Mouse (Mus musculus): ENCODE results near the gene Sh2b3. TPM values are rescaled to one million over a fixed set of nuclear protein-coding genes. Genes with fewer than 3 reads are reported as not detected.
"Not testable (repeated sequence)": the region's sequence is repeated elsewhere in the genome, so short reads cannot be mapped to it uniquely, and the experiment has no call there.

The Sh2b3 gene
- total RNA-seq, 2 experiments from 2014 or later = 17.1 to 17.3 TPM

DNA sequence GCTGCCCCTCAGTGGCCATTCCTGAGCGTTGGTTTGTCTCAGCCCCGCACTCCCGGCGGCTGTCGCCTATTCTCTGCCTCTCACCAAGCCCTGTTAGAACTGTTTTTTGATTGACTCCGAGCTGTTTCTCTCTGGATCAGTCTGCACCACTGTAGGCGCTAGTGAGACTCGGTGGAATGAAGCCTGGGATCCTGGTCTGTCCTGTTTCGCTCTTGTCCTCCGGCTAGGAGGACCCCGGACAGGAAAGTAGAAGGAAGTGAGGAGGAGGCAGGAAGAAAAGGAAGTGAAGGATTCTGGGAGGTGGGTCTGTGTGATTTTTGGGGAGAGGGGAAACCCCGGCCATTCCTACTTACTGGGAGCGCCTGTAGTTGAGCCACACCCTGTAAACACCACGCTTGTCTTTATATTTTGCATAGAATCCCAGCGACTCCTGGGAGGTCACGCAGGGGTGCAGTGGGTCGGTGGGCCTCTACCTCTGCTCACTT is 10.6 kb upstream of the Sh2b3 start:
- intact Hi-C loops (cut with DNase I) = no loop called here

DNA sequence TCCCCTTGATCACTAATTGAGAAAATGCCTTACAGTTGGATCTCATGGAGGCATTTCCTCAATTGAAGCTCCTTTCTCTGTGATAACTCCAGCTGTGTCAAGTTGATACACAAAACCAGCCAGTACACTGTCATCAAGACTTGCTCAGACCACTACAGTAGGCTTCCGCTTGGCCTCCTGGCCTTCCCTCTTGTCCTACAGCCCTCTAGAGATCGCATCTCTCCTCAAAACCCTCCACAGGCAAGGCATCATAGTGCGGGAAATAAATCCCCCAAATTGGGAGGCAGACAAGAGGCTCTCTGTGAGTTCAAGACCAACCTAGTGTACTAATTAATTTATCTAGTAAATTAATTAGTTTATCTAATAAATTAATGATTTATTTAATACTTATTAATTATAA is 9.8 kb upstream of the Sh2b3 start:
- intact Hi-C loops (cut with DNase I) = not testable (repeated sequence)

More for the DNA sequence above, 10.6 kb upstream of the Sh2b3 start:
- DNase-seq (ENCODE audit: extremely low spot score in 1 of 2, low spot score in 2 of 2) = no peak

DNA sequence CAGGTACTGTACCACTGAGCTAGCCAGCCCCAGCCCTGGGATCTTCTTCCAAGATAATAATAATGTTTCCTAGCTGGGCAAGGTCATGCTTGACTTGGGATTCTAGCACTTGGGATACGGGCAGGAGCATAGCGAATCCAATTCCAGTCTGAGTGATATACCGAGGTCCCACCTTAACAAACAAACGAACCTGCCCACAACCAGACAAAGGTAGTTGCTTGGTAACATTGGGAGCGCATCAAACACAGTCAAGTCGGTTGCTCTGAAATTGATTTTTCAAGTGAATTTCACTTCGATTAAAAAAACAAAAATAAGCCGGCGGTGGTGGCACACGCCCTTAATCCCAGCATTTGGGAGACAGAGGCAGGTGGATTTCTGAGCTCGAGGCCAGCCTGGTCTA is 8.9 kb upstream of the Sh2b3 start:
- DNase-seq (ENCODE audit: extremely low spot score in 1 of 2, low spot score in 2 of 2) = no peak
- intact Hi-C loops (cut with DNase I) = no loop called here

More for the DNA sequence above, 9.8 kb upstream of the Sh2b3 start:
- DNase-seq (ENCODE audit: extremely low spot score in 1 of 2, low spot score in 2 of 2) = not testable (repeated sequence)

DNA sequence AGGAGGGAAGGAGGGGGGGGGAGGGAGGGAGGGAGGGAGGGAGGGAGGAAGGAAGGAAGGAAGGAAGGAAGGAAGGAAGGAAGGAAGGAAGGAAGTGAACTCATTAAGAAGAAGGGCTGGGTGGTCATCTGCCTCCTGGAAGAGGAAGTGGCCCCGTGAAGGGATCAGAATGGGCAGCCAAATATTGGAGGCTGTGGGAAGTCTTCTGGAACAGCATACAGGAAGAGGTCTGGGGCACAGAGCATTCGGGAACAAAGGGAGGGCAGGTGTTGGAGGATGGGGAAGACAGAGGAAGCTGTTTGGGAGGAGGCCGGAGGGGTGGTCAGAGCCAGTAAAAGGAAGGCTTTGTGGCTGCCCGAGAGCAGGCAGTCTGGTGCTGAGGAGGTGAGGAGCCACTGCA is 7.9 kb upstream of the Sh2b3 start:
- intact Hi-C loops (cut with DNase I) = no loop called here
- no peak for DNase-seq (ENCODE audit: extremely low spot score in 1 of 2, low spot score in 2 of 2)

DNA sequence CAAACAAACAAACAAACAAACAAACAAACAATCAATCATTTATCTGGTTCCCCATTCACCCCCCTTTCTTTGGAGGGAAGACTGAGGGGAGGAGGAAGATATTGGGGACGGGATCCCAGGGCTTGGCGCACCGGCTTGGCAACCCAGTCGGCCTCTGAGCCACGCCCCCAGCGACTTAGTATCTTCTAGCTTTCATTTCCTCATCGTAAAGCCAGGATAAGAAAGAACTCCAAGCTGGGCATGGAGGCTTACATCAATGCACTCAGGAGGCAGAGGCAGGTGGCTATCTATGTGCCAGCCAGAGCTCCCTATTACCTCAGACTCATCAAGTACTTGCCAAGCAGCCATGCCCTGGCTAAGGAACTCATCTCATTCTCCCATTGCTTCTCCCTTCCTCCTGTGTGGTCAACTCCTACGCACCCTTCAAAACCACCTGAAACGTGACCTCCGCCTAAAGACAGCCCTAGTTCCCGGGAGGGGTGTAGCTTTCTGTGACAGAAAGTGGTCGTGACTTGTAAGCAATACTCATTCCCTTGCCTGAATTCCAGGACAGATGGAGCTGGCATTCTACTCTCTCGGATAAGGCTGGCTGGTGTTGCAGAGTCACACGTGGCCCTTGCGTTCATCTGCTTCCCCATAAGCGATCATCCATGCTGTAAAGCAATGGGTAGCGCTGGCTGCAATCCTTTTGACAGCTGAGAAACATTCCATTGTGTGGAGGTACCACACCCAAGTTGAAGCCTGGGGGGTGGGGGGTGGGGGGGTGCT is 5.9 kb upstream of the Sh2b3 start:
- no peak for DNase-seq (ENCODE audit: extremely low spot score in 1 of 2, low spot score in 2 of 2)
- intact Hi-C loops (cut with DNase I) = no loop called here

DNA sequence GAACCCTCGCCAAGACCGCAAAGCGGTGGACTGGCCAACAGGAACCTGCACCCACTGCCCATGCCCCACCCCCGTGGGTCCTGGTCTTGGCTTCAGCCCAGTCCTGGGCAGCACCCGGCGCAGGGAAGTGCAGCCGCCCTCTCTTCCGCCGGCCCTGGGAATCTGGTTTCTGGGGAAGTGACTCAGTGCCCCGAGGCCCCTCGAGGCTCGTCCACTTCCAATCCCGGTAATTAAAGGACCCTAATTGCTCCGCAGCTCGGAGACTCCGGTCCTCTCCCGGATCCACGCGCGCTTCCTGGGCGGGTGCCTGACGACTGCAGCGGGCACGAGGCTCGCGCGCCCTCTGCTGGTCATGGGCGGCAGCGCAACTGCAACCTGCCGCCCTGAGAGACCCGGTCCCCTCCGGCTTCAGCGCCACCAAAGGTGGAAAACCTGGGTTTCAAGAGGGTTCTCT is 5.2 kb upstream of the Sh2b3 start:
- DNase-seq (ENCODE audit: extremely low spot score in 1 of 2, low spot score in 2 of 2) = peak; percentile 61 to 88
- intact Hi-C loops (cut with DNase I) = no loop called here

DNA sequence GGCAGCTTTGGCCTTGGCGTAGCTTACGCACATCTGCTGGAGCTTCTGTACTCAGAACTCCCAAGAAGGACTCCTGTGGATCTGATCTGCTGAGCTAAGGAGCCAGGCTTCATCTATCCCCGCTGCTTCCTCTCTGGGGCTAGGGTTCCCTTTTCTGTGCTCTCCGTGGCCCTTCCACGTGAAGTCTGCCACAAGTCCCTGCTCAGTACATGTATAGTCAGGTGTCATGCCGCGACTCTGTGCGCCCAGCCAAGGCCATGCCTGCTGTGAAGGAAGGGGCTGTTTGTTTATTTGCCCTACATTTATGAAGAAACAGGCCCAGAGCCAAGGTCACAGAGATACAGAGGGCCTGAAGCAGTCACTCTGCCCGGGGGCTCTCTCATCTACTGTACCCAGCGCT is 4.5 kb upstream of the Sh2b3 start:
- intact Hi-C loops (cut with DNase I) = no loop called here
- no peak for DNase-seq (ENCODE audit: extremely low spot score in 1 of 2, low spot score in 2 of 2)

DNA sequence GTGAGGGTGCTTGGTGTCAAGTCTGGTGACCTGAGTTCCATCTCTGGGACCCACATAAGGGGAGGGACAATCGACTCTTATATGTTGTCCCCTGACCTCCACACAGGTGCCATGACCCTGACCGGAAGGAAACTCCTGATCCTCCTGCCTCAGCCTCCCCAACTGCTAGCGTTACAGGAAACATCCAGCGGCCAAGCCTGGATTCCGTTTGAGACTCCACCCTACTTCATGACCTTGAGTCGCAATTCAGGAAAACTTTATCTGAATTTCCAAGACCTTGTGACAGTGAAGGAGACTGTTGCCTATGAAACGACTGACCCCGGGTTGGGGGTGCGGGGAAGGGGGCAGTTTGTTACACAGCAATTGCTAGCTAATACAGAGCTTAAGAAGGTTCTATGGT is 4.1 kb upstream of the Sh2b3 start:
- intact Hi-C loops (cut with DNase I) = no loop called here
- DNase-seq (ENCODE audit: extremely low spot score in 1 of 2, low spot score in 2 of 2) = no peak

DNA sequence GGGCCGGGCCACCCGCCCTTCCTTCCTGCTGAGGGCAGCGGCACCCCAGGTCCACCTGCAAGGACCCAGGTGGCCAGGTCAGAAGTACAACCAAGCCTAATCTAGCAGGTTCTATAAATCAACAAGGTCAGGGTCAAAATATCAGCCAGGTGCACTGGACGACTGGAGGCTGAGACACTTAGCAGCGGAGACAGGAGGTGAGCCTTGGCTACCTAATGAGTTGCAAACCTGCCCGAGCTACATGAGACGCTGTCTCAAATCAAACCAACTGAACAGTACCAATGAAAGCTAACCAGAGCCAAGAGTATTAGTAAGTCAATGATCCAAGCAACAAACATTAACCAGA is 1.7 kb upstream of the Sh2b3 start:
- intact Hi-C loops (cut with DNase I) = no loop called here
- DNase-seq (ENCODE audit: extremely low spot score in 1 of 2, low spot score in 2 of 2) = no peak

DNA sequence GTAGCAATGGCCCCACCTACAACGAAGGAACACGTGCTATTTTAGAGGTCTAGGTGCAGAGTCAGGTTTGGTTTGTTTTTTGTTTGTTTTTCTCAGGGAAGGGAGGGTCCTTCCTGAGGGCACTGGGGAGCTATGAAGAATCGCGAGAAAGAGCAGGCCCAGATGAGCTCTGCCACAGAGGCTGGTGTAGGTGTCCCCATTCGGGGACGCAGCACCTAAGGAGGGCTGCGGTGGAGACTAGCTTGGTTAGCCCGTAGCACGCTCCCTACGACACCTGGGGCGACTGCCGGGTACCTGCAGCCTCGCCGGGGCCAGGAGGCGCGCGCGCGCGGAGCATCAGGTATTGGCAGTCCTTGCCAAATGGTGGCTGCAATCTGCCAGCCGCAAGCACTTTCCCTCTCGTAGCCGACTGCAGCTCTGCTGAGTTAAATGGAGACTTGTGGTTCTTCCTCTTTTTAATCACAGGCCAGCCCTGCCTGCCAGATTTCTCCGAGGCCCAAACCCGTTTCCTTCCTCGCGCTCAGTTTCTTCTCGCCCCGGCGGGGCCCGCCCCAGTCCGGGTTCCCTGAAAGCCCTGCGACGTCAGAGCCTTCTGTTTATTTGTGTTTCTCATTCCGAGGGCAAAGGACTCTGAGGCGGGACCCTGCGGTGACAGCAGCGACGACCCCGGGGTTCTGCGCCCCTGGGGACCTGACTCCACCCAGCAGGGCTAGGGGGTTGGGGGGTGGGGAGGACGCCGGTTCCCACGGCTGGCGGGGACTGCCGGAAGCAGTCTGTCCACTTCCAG is 1.1 kb upstream of the Sh2b3 start:
- peak in 1 of 2 experiments; percentile 83 for DNase-seq (ENCODE audit: extremely low spot score in 1 of 2, low spot score in 2 of 2)

DNA sequence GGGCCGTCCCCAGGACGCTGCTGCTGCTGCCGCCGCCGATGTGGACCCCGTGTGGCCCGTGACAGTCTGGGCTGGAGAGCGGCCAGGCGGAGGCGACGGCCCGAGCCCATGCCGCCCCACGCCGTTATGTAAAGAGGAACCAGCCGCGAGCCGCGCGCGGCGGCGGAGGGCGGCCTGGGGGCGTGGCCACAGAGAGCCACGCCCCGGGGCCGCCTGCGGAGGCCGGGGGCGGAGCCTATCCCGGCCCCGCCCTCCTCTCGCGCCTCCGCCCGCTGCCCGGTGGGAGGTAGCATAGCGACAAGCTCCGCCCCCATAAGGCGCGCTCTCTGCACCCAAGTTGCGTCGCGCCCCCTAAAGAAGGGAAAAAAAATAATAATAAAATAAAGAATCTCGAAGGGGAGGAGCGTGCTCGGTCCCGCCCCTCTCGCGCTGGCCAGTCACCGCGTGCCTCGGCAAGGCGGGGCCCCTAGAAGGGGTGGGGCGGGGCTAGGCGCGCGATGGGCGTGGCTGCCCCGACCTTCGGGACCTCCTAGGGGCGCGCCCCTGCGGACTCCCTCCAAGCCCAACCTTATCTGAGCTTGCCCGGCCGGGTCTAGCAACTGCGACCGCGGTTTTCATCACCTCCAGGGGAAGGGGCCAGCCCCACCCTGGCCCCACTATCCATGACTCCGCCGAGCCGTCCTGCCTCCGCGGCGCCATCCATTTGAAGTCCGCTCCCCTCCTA is 592 bp downstream of the Sh2b3 start:
- intact Hi-C loops (cut with DNase I) = no loop called here
- peak; percentile 68 to 92 for DNase-seq (ENCODE audit: extremely low spot score in 1 of 2, low spot score in 2 of 2)

More for the DNA sequence above, 1.1 kb upstream of the Sh2b3 start:
- intact Hi-C loops (cut with DNase I) = no loop called here

DNA sequence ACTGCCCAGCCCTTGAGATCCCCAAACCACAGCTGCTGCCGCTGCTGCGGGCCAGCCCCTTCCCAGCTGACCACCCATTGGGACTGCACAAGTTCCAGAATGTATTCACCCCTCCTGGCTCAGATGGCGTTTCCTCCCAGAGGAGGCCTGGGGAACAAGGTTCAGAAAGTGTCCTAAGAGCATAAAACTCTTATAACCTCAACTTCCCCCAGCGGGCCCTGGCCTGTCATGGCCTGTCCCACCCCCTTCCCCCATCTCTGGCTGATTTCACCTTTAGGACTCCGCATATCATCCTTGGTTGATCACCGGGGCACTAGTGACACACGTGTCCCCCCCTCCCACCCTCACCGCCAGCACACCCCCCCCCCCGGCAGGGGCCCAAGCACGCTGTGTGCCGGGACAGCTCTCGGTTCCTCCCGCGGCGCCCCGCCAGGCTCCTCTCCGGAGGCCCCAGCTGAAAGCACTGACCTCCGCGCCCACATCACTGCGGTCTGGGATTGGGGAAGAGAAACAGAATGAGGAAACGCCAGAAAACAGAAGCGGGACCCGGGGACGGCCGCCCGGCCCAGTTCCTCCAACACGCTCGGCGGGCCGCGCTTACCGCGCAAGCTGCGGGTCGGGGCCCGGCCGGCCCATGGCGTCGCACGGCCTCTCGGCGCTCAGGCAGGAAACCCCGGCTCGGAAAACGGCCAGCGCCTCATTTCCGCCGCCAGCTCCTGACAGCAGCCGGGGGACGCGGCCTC is 1.3 kb downstream of the Sh2b3 start:
- DNase-seq (ENCODE audit: extremely low spot score in 1 of 2, low spot score in 2 of 2) = no peak
- intact Hi-C loops (cut with DNase I) = no loop called here

DNA sequence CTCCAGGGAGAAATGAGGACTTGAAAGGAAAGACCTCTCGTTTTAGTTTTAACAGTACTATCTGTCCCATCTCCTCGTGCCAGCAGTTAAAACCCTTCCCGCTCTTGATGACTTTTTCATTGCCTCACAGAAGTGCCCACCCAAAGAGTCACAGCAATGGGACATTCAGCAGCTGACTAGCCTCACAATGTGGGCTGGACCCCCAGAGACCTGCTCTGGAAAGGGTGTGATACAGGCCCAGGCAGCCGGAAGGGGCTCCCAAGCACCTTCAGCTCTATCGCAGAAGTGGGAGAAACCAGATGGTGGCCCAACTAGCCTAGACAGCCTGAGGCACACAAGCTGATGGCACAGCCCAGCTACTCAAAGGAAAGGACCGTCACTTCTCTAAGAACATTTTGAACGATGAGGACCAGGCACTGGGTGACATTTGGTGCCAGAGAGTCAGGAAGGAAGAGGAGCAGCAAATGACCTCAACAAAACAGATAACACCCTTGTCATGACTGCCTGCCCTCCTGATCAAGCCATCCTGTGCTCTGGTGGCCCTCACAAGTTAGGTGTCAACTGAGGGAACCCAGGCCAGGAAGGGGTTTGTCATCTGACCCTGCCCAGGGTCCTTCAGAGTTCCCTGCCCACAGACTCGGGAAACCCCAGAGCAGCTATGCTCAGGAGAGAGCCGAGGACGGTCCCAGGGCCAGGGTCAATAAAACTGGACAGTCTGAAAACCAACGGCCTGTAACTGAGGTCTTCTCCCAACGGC is 2.3 kb downstream of the Sh2b3 start:
- no peak for DNase-seq (ENCODE audit: extremely low spot score in 1 of 2, low spot score in 2 of 2)
- intact Hi-C loops (cut with DNase I) = no loop called here

DNA sequence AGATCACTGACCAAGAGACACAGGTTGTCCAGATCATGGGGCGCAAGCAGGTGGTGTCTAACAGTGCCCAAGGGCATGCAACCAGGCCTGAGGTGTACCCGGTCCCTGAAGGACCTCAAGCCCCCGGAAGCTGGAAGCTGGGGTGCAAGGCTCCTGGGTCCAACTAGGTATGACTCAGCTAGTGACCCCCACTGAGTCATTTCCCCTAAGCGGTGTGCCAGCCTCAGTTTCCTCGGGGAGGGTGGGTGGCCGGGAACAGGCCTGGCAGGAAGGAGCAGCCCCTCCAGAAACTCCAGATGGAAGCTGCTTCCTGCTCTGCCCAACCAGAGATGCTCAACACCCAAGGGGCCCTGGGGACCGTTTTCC is 3.2 kb downstream of the Sh2b3 start:
- intact Hi-C loops (cut with DNase I) = no loop called here
- DNase-seq (ENCODE audit: extremely low spot score in 1 of 2, low spot score in 2 of 2) = no peak

DNA sequence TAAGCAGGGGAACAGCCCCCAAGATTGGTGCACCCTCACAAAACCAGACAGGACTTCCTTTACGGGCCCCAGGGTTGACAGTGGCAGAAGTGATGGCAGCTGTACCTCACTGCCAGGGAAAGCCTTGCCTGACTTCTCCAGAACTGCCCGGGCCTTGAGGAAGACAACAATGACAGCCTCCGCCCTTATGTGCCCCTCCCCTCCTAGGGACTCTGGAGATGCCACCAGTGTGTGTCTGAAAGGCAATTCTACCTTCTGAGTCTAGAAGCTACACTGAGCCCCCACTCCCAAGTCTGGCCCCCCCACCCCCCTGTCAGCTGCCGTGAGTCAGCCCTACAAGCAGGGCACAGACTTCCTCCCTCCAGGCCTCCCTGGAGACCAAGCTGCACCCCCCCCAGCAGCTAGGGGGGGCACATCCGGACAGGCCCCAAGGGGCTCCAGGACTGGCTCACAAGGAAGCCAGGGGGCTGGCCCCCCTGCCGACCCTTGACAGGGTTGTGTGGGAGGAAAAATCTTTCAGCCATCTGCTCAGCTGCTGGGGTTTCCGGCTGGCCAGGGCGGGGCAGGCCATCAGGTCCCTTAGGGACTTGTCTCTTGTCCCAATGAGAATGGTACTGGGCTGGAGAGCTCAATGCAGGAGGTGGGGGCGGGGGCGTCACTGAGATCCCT is 3.7 kb downstream of the Sh2b3 start:
- intact Hi-C loops (cut with DNase I) = no loop called here
- DNase-seq (ENCODE audit: extremely low spot score in 1 of 2, low spot score in 2 of 2) = peak in 1 of 2 experiments; percentile 85

DNA sequence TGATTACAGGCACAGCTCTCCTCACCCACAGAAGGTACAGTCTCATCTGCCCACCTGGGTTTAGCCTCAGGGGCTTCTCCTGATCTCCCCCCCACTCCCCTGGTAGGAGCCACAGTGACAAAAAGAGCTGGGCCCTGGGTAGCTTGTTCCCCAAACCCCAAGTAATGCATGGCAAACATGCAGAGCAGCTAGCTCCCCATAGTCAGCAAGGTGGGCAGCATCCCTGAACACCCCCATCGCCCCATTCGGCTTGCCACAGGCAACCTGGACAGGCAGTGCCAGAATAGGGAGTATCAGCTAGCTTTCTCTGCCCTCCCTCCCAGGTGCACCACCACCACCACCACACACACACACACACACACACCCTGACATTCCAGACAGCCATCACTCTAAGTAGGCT is 4.3 kb downstream of the Sh2b3 start:
- intact Hi-C loops (cut with DNase I) = no loop called here
- DNase-seq (ENCODE audit: extremely low spot score in 1 of 2, low spot score in 2 of 2) = no peak

DNA sequence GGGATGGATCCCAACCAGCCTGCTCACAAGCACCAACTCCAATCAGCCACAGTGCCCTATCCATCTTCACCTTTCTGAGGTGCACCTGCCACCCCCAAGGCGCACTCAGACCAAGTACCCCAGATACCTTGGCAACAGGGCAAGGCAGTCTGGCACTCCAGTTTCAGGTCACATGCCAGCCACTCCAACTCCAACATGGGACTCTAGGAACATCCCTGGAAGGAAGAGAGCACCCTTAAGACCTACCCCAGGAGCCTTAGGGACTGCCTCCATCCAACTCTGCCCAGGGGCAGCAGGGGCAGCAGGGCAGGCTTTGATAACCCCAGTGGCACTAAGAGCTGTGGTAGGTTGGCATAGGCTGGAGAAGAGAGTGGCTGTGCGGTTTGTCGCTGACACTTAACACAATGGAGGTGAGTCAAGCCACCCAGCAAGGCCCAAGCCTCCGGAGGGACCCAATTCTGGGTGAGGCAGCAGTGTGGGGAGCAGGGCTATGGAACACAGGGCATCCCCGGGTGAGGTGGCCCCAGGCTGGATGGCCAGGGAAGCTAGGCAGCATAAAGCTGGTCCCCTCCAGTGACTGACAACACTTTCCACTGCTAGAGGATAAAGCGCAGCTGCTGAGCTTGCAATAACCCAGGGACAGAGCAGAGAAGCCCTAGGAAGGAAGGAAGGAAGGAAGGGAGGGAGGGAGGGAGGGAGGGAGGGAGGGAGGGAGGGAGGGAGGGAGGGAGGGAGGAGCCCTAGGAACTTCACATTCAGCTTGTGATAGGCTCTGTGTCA is 4.9 kb downstream of the Sh2b3 start:
- intact Hi-C loops (cut with DNase I) = no loop called here
- no peak for DNase-seq (ENCODE audit: extremely low spot score in 1 of 2, low spot score in 2 of 2)
